Mouse (Mus musculus) spleen, adult 2 months (tissue): ENCODE measurements around the gene Igf2bp1.

ENCODE experiments used
- CTCF ChIP-seq: fragments of 200-500 bp; IDR thresholded peaks from 2 replicates; pipeline ENCODE4 v1.5.1; 2011; ENCODE audit warnings: mild to moderate bottlenecking, inconsistent platforms; ENCODE audit not compliant: insufficient read depth, insufficient read length, insufficient replicate concordance; ENCODE audit errors: extremely low read depth
- POLR2A ChIP-seq: fragments of 200-500 bp; IDR thresholded peaks from 2 replicates; pipeline ENCODE4 v1.6.1; 2011; ENCODE audit warnings: low read depth, low read length, inconsistent platforms

- TF ChIP-seq CTCF, result no peak
- no peak for TF ChIP-seq POLR2A
Observed at GRCm38 (mm10) chr11:96006367-96006851, 669 bp upstream of the Igf2bp1 start.
